Mouse (Mus musculus): ENCODE measurements around the gene Kifc3. TPM values are rescaled to one million over a fixed set of nuclear protein-coding genes. Genes with fewer than 3 reads are reported as not detected.

Kifc3 gene
- total and polyA plus RNA-seq, 3 experiments: 0.78 to 1.8 (median 1.7) TPM

DNA sequence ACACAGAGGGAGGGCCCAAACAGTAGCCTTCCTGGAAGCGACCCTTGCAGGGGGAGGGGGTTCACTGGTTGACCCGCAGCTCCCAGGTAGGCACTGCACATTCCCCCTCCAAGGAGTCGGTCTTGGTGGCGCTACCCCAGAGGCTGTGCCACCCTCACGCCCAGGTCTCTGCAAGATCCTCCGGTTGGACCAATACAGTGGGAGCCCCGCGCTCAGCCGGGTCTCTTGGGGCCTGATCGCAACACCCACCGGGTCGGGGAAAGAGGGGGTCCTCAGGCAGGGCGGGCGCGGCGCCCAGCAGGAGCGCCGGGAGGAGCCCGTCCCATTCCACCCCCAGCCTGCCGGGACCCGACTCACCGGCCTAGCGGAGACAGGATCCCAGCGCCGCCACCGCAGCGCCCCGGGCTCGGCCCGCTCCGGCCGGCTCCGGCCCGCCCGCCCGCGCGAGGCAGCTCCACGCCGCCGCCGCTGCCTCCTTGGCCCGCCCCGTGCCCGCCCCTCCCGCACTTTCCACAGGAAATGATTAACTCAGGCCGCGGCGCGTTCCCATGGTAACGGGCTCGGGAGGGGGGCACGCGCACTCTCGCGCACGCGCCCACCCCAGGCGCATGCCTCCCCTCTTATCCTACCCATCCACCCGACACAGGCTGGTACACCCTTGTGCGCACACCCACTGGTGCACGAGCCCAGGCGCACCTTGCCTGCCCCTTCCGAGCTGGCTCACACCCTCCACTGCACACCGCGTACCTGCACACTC is 60.4 kb downstream of the Kifc3 start:
- H3K36me3 ChIP-seq (replicated peaks in 1 of 2; ENCODE audit: control insufficient read depth in 1 of 2, insufficient read depth in 1 of 2, low read length in 1 of 2): no peaks in the 10 kb centered on the region
- dilution Hi-C loops (cut with MboI; ENCODE audit: extremely low pct_ligation_motif_present, extremely low pct_unique_long_range_greater_than_20kb, low sequenced_read_pairs) (no loop called here), in situ Hi-C loops (cut with MboI; ENCODE audit: low pct_ligation_motif_present, low pct_unique_long_range_greater_than_20kb, low sequenced_read_pairs) (no loop called here)
- H3K79me2 ChIP-seq (replicated peaks; ENCODE audit: control insufficient read depth, extremely low read depth, insufficient read depth, poor library complexity, severe bottlenecking): no peaks in the 10 kb centered on the region
- no peak for DNase-seq (ENCODE audit: extremely low read depth)
- peak overlapping the region; percentile 19 to 32 (median 31) for H3K4me3 ChIP-seq (replicated peaks in 1 of 3; ENCODE audit: low read depth in 2 of 3, low read length in 2 of 3, poor library complexity in 1 of 3)
- peaks cover 3 to 23% of the 10 kb centered on the region in 2 experiments for H3K4me1 ChIP-seq (ENCODE audit: control insufficient read depth in 1 of 2, insufficient read depth in 2 of 2)
- H3K9me3 ChIP-seq (replicated peaks; ENCODE audit: low read length): peaks cover 3% of the 10 kb centered on the region
- H3K4me2 ChIP-seq (ENCODE audit: insufficient read depth, low read depth, poor library complexity, severe bottlenecking): peak overlapping the region; percentile 32; the same call in 1 of the 2 replicates
- no peaks in the 10 kb centered on the region for H3K27me3 ChIP-seq (replicated peaks)
- TF ChIP-seq NELFE (IDR thresholded peaks at IDR 0.05; ENCODE audit: low read depth, low read length) (no peak), BHLHE40 (IDR thresholded peaks at IDR 0.05; ENCODE audit: low read depth, low read length) (no peak), MAFK (IDR thresholded peaks at IDR 0.05; ENCODE audit: insufficient replicate concordance, low read length) (no peak), ZC3H11A (IDR thresholded peaks at IDR 0.05; ENCODE audit: low read depth, low read length) (no peak), HCFC1 (IDR thresholded peaks at IDR 0.05; ENCODE audit: low read depth, low read length) (no peak), ZKSCAN1 (IDR thresholded peaks at IDR 0.05; ENCODE audit: borderline replicate concordance, low read depth, low read length) (no peak)
- H3K9ac ChIP-seq (ENCODE audit: insufficient read depth, low read depth): peak overlapping the region; percentile 56
- no peak overlapping the region for H3K27ac ChIP-seq (ENCODE audit: insufficient read depth, low read depth)

DNA sequence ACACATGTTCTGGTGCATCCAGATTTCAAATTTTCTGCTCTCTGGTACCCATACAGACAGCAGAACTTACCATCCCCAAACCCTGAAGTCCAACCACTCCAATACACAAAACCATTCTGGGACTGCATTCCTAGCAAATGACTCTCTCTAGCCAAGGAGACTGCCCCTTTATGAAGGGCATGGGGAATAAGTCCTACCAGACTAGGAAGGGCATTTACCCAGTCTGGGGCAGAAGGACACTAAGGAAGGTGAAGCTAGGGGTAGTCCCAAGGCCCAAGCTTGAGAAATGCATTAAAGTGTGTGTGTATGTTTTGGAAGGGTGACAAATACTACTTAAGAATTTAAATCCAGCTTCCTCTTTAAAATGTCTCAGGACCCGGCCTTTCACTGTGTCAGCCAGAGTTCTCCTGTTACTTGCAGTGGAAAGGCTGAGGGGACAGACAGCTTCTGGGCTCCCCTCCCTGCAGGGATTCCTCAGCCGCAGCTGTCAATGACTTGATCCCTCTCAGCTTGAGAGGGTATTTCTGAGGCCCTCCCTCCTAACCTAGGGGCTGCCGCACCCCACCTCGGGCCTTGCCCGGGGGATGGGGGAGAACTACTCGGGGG is 61.0 kb downstream of the Kifc3 start:
- Histone ChIP-seq H3K4me2 (ENCODE audit: insufficient read depth, low read depth, poor library complexity, severe bottlenecking) (peak overlapping the region; percentile 32; the same call in 1 of the 2 replicates), H3K27ac (ENCODE audit: insufficient read depth, low read depth) (no peak overlapping the region), H3K4me1 (ENCODE audit: control insufficient read depth in 1 of 2, insufficient read depth in 2 of 2) (peaks cover 3 to 23% of the 10 kb centered on the region in 2 experiments), H3K27me3 (replicated peaks) (no peaks in the 10 kb centered on the region), H3K9me3 (replicated peaks; ENCODE audit: low read length) (no peaks in the 10 kb centered on the region), H3K9ac (ENCODE audit: insufficient read depth, low read depth) (no peak overlapping the region), H3K4me3 (replicated peaks in 1 of 3; ENCODE audit: low read depth in 2 of 3, low read length in 2 of 3, poor library complexity in 1 of 3) (peak overlapping the region in 2 of 3 experiments; percentile 19 to 32), H3K36me3 (replicated peaks in 1 of 2; ENCODE audit: control insufficient read depth in 1 of 2, insufficient read depth in 1 of 2, low read length in 1 of 2) (no peaks in the 10 kb centered on the region), H3K79me2 (replicated peaks; ENCODE audit: control insufficient read depth, extremely low read depth, insufficient read depth, poor library complexity, severe bottlenecking) (no peaks in the 10 kb centered on the region)
- TF ChIP-seq ZMIZ1 (IDR thresholded peaks at IDR 0.05; ENCODE audit: low read depth, low read length): no peak
- no peak for TF ChIP-seq CHD2 (IDR thresholded peaks at IDR 0.05; ENCODE audit: low read length)
- TF ChIP-seq E2F4 (IDR thresholded peaks at IDR 0.05; ENCODE audit: insufficient replicate concordance, low read depth, low read length): no peak
- TF ChIP-seq USF2 (conservative IDR thresholded peaks at IDR 0.05; ENCODE audit: low read depth, low read length): no peak
- no peak for TF ChIP-seq MXI1 (IDR thresholded peaks at IDR 0.05; ENCODE audit: low read depth, low read length)
- DNase-seq (ENCODE audit: extremely low read depth): no peak
- dilution Hi-C loops (cut with MboI; ENCODE audit: extremely low pct_ligation_motif_present, extremely low pct_unique_long_range_greater_than_20kb, low sequenced_read_pairs) (no loop called here), in situ Hi-C loops (cut with MboI; ENCODE audit: low pct_ligation_motif_present, low pct_unique_long_range_greater_than_20kb, low sequenced_read_pairs) (no loop called here)

GRCm38 (mm10) chr8:95141026-95141425 is 61.6 kb downstream of the Kifc3 start:
- no peak overlapping the region for H3K27ac ChIP-seq (ENCODE audit: insufficient read depth, low read depth)
- dilution Hi-C loops (cut with MboI; ENCODE audit: extremely low pct_ligation_motif_present, extremely low pct_unique_long_range_greater_than_20kb, low sequenced_read_pairs): no loop called here

More at GRCm38 (mm10) chr8:95141026-95141425, 61.6 kb downstream of the Kifc3 start:
- H3K4me3 ChIP-seq (replicated peaks in 1 of 3; ENCODE audit: low read depth in 2 of 3, low read length in 2 of 3, poor library complexity in 1 of 3): no peak overlapping the region
- H3K9me3 ChIP-seq (replicated peaks; ENCODE audit: low read length): no peaks in the 10 kb centered on the region
- H3K27me3 ChIP-seq (replicated peaks): no peaks in the 10 kb centered on the region
- no peak overlapping the region for H3K4me2 ChIP-seq (ENCODE audit: insufficient read depth, low read depth, poor library complexity, severe bottlenecking)
- H3K36me3 ChIP-seq (replicated peaks in 1 of 2; ENCODE audit: control insufficient read depth in 1 of 2, insufficient read depth in 1 of 2, low read length in 1 of 2): no peaks in the 10 kb centered on the region
- H3K4me1 ChIP-seq (ENCODE audit: control insufficient read depth in 1 of 2, insufficient read depth in 2 of 2): peaks cover 3 to 27% of the 10 kb centered on the region in 2 experiments
- no peak overlapping the region for H3K9ac ChIP-seq (ENCODE audit: insufficient read depth, low read depth)
- no peak for DNase-seq (ENCODE audit: extremely low read depth)
- no peaks in the 10 kb centered on the region for H3K79me2 ChIP-seq (replicated peaks; ENCODE audit: control insufficient read depth, extremely low read depth, insufficient read depth, poor library complexity, severe bottlenecking)
- TF ChIP-seq ELF1 (IDR thresholded peaks at IDR 0.05; ENCODE audit: low read depth, low read length) (no peak), MYC (IDR thresholded peaks at IDR 0.05; ENCODE audit: low read depth, low read length) (no peak), ZMIZ1 (IDR thresholded peaks at IDR 0.05; ENCODE audit: low read depth, low read length) (no peak), MEF2A (IDR thresholded peaks at IDR 0.05; ENCODE audit: borderline replicate concordance, low read depth, low read length) (no peak), MAZ (IDR thresholded peaks at IDR 0.05; ENCODE audit: low read depth, low read length) (no peak), GABPA (IDR thresholded peaks at IDR 0.05; ENCODE audit: insufficient replicate concordance, low read depth, low read length) (no peak), CHD2 (IDR thresholded peaks at IDR 0.05; ENCODE audit: low read length) (no peak), MAFK (IDR thresholded peaks at IDR 0.05; ENCODE audit: insufficient replicate concordance, low read length) (no peak), POLR2AphosphoS2 (IDR thresholded peaks at IDR 0.05; ENCODE audit: low read depth, low read length) (no peak)
- in situ Hi-C loops (cut with MboI; ENCODE audit: low pct_ligation_motif_present, low pct_unique_long_range_greater_than_20kb, low sequenced_read_pairs): no loop called here

Data from CH12.LX (cell line).